Mouse (Mus musculus) adrenal gland, postnatal 4 days (tissue): ENCODE measurements around the gene Cnpy3. TPM values are rescaled to one million over a fixed set of nuclear protein-coding genes. Genes with fewer than 3 reads are reported as not detected.

Source experiments
- total RNA-seq, 2 experiments: library from RNA; stranded (reverse); gene quantifications; 2 replicates each; pipeline ENCODE4 v1.2.3; 2021

The Cnpy3 gene
- total RNA-seq, 2 experiments from 2014 or later: 61.5 to 63.3 TPM

Other genes with a start within 250 kb of the Cnpy3 start
- gene Cul9, start 205.8 kb downstream of the Cnpy3 start, total RNA-seq: 10 to 100 TPM; 26.2 to 26.6 TPM
- 10 to 100 TPM; 35.4 to 36.8 TPM for gene Srf, start 196.0 kb downstream of the Cnpy3 start, total RNA-seq
- 10 to 100 TPM; 42.2 to 54.1 TPM for gene Ptk7, start 122.7 kb downstream of the Cnpy3 start, total RNA-seq
- gene Klc4, start 106.2 kb downstream of the Cnpy3 start, total RNA-seq: 10 to 100 TPM; 33.5 to 34.3 TPM
- gene Mrpl2, start 106.0 kb downstream of the Cnpy3 start, total RNA-seq: 100 to 1,000 TPM; 109 to 135 TPM
- gene Cul7, start 101.9 kb downstream of the Cnpy3 start, total RNA-seq: 10 to 100 TPM; 88.3 to 97.5 TPM
- 10 to 100 TPM; 25.2 to 26.9 TPM for gene Rrp36, start 77.9 kb downstream of the Cnpy3 start, total RNA-seq
- 10 to 100 TPM; 83.2 to 87.1 TPM for gene Mea1, start 73.4 kb downstream of the Cnpy3 start, total RNA-seq
- 100 to 1,000 TPM; 102 to 107 TPM for gene Klhdc3, start 71.3 kb downstream of the Cnpy3 start, total RNA-seq
- 10 to 100 TPM; 57.7 to 60.1 TPM for gene Ppp2r5d, start 47.1 kb downstream of the Cnpy3 start, total RNA-seq
- gene Pex6, start 40.8 kb downstream of the Cnpy3 start, total RNA-seq: 10 to 100 TPM; 49.1 to 49.4 TPM
- gene Gnmt, start 23.0 kb downstream of the Cnpy3 start, total RNA-seq: 10 to 100 TPM in 1 of 2 experiments, 1 to 10 TPM in 1; 1.8 to 15.4 TPM
- under 1 TPM in 1 of 2 experiments, not detected in 1; 0.22 TPM for gene Ptcra, start 11.5 kb upstream of the Cnpy3 start, total RNA-seq
- gene 2310039H08Rik, start 20.4 kb upstream of the Cnpy3 start, total RNA-seq: 10 to 100 TPM; 53.0 to 73.7 TPM
- 100 to 1,000 TPM in 1 of 2 experiments, 10 to 100 TPM in 1; 85.7 to 101 TPM for gene Rpl7l1, start 30.5 kb upstream of the Cnpy3 start, total RNA-seq
- gene Bicral, start 106.3 kb upstream of the Cnpy3 start, total RNA-seq: 10 to 100 TPM; 21.6 to 24.8 TPM
- gene Tbcc, start 138.5 kb upstream of the Cnpy3 start, total RNA-seq: 10 to 100 TPM; 26.1 to 27.4 TPM
- gene Prph2, start 158.2 kb upstream of the Cnpy3 start, total RNA-seq: not detected